Mouse (Mus musculus): ENCODE data around the gene Tbx20. TPM values are rescaled to one million over a fixed set of nuclear protein-coding genes. Genes with fewer than 3 reads are reported as not detected.

The Tbx20 gene
- 105 and 111 TPM in 2 replicates for polyA plus RNA-seq (2016; fragmentation: Nextera tagmentation; extraction: Ambion mirVana)

- no peaks in the 10 kb centered on the region for H3K9me3 ChIP-seq (replicated peaks)
- peaks cover 21% of the 10 kb centered on the region for H3K36me3 ChIP-seq
- H3K4me2 ChIP-seq, result peak within 1 kb of the TSS; percentile 89
- H3K4me1 ChIP-seq (replicated peaks), result peaks cover 31% of the 10 kb centered on the region
- ATAC-seq (ENCODE audit: insufficient number of reproducible peaks, low FRiP score), result peak; percentile 95
- no peaks in the 10 kb centered on the region for H3K27me3 ChIP-seq (replicated peaks)
- H3K27ac ChIP-seq (ENCODE audit: poor library complexity, severe bottlenecking), result peak within 1 kb of the TSS; percentile 99
- peak within 1 kb of the TSS; percentile 84 for H3K4me3 ChIP-seq
- peak within 1 kb of the TSS; percentile 99 for H3K9ac ChIP-seq
- WGBS, result under 1% methylated on average over 40 of the region's 40 CpGs
These were observed at the start of gene Tbx20 for GRCm38 (mm10) chr9:24774160-24774969. TSS of gene Tbx20 (minus strand) at chr9:24774303.

- ATAC-seq (ENCODE audit: insufficient number of reproducible peaks, low FRiP score), result no peak
- Histone ChIP-seq H3K27me3 (replicated peaks) (no peaks in the 10 kb centered on the region), H3K27ac (ENCODE audit: poor library complexity, severe bottlenecking) (no peak overlapping the region), H3K36me3 (no peaks in the 10 kb centered on the region), H3K4me2 (no peak overlapping the region), H3K9ac (no peak overlapping the region), H3K9me3 (replicated peaks) (no peaks in the 10 kb centered on the region), H3K4me3 (no peak overlapping the region), H3K4me1 (replicated peaks) (peaks cover 14% of the 10 kb centered on the region; the same call in 1 of the 2 replicates)
- 75% methylated on average over 3 of the region's 3 CpGs for WGBS
These were observed 44.4 kb upstream of the Tbx20 start for GRCm38 (mm10) chr9:24818511-24818910.

DNA sequence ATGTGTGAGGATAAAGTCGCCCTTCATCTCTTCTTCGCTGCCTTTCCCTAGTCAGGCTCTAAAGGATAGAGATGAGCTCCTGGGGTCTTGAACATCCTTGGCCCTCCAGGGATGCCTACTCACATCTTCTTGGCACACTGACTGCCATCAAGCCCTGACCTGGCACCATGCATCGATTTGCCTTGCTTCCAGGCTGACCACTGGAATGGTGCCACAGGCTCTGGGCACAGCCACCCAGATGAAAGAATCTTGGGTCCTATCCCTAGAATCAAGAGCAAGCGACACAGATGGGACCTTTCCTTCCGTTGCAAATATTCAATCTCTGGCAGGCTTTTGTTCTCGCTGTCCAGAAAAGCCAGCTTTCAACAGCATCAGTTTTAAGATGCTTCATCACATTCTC is 38.4 kb upstream of the Tbx20 start:
- Histone ChIP-seq H3K9me3 (replicated peaks) (no peaks in the 10 kb centered on the region), H3K4me1 (replicated peaks) (peaks cover 5% of the 10 kb centered on the region; the same call in 1 of the 2 replicates), H3K27me3 (replicated peaks) (no peaks in the 10 kb centered on the region), H3K36me3 (no peaks in the 10 kb centered on the region), H3K27ac (ENCODE audit: poor library complexity, severe bottlenecking) (no peak overlapping the region), H3K4me3 (no peak overlapping the region), H3K4me2 (no peak overlapping the region), H3K9ac (no peak overlapping the region)
- 74% methylated on average over 6 of the region's 6 CpGs for WGBS
- no peak for ATAC-seq (ENCODE audit: insufficient number of reproducible peaks, low FRiP score)

GRCm38 (mm10) chr9:24792110-24792509 is 18.0 kb upstream of the Tbx20 start:
- 51% methylated on average over 2 of the region's 2 CpGs for WGBS
- H3K27ac ChIP-seq (ENCODE audit: poor library complexity, severe bottlenecking), result no peak overlapping the region
- no peaks in the 10 kb centered on the region for H3K27me3 ChIP-seq (replicated peaks)
- no peaks in the 10 kb centered on the region for H3K9me3 ChIP-seq (replicated peaks)
- no peak overlapping the region for H3K4me3 ChIP-seq
- H3K36me3 ChIP-seq, result no peaks in the 10 kb centered on the region
- no peak overlapping the region for H3K9ac ChIP-seq
- ATAC-seq (ENCODE audit: insufficient number of reproducible peaks, low FRiP score), result no peak
- peaks cover 25% of the 10 kb centered on the region for H3K4me1 ChIP-seq (replicated peaks)
- H3K4me2 ChIP-seq, result no peak overlapping the region

DNA sequence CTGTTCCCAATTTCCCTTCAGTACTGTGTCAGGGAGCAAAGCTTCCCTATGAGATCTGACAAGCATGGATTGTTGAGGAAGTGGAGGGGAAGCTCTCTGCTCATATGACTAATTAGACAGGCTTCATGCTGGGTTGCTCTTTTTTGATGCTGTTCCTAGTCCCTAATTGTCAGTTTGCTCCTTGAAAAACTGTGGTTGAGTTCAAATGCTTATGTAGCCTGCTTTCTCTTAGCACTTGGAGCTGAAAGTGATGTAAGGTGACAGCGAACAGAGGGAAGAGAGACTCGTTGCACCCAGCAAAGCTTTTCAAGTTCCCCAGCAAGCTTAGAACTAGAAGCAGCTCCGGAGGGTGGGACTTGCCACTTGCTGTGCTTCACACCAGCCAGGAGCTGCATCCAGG is 15.3 kb upstream of the Tbx20 start:
- WGBS, result 54% methylated on average over 3 of the region's 3 CpGs
- Histone ChIP-seq H3K27ac (ENCODE audit: poor library complexity, severe bottlenecking) (no peak overlapping the region), H3K9ac (no peak overlapping the region), H3K4me2 (no peak overlapping the region), H3K4me3 (no peak overlapping the region), H3K9me3 (replicated peaks) (no peaks in the 10 kb centered on the region), H3K4me1 (replicated peaks) (peaks cover 25% of the 10 kb centered on the region), H3K27me3 (replicated peaks) (no peaks in the 10 kb centered on the region), H3K36me3 (no peaks in the 10 kb centered on the region)
- ATAC-seq (ENCODE audit: insufficient number of reproducible peaks, low FRiP score), result no peak

DNA sequence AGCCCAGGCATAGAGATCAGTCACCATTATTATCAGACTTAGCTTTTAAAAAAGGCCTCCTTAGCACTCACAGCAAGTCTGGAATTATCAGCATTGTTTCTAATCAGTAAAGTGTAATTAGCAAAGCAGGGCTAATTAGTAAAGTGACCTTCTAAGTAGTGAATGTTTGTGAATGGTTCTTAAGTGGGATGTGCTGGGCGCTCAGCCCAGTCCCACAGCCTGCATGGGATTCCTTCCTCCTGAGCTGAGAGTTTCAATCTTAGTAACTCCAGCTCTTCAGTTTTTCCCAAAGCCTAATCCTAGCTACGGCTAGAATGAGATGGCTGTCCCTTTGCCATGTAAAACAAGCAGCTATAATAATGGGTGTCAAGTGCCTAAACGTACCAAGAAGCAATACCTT is 8.2 kb upstream of the Tbx20 start:
- Histone ChIP-seq H3K4me1 (replicated peaks) (peaks cover 38% of the 10 kb centered on the region), H3K9ac (no peak overlapping the region)
- no peak for ATAC-seq (ENCODE audit: insufficient number of reproducible peaks, low FRiP score)

GRCm38 (mm10) chr9:24780929-24781441 is 6.9 kb upstream of the Tbx20 start:
- Histone ChIP-seq H3K4me3 (peak overlapping the region; percentile 52), H3K27me3 (replicated peaks) (no peaks in the 10 kb centered on the region), H3K9me3 (replicated peaks) (no peaks in the 10 kb centered on the region), H3K36me3 (no peaks in the 10 kb centered on the region), H3K27ac (ENCODE audit: poor library complexity, severe bottlenecking) (peak overlapping the region; percentile 84), H3K9ac (peak overlapping the region; percentile 81), H3K4me2 (peak overlapping the region; percentile 91), H3K4me1 (replicated peaks) (peaks cover 45% of the 10 kb centered on the region)
- ATAC-seq (ENCODE audit: insufficient number of reproducible peaks, low FRiP score), result peak; percentile 49
- 1% methylated on average over 32 of the region's 32 CpGs for WGBS

More for the DNA sequence above, 8.2 kb upstream of the Tbx20 start:
- no peak overlapping the region for H3K4me2 ChIP-seq
- WGBS, result 23% methylated on average over 3 of the region's 3 CpGs
- H3K27ac ChIP-seq (ENCODE audit: poor library complexity, severe bottlenecking), result peak overlapping the region; percentile 84
- no peaks in the 10 kb centered on the region for H3K36me3 ChIP-seq
- H3K27me3 ChIP-seq (replicated peaks), result no peaks in the 10 kb centered on the region
- no peak overlapping the region for H3K4me3 ChIP-seq
- no peaks in the 10 kb centered on the region for H3K9me3 ChIP-seq (replicated peaks)

GRCm38 (mm10) chr9:24780391-24780928 is 6.4 kb upstream of the Tbx20 start:
- H3K4me3 ChIP-seq, result peak overlapping the region; percentile 52
- WGBS, result 3% methylated on average over 20 of the region's 22 CpGs
- peak overlapping the region; percentile 91 for H3K4me2 ChIP-seq
- no peaks in the 10 kb centered on the region for H3K9me3 ChIP-seq (replicated peaks)
- peak overlapping the region; percentile 81 for H3K9ac ChIP-seq
- H3K36me3 ChIP-seq, result no peaks in the 10 kb centered on the region
- peak; percentile 58 for ATAC-seq (ENCODE audit: insufficient number of reproducible peaks, low FRiP score)
- peaks cover 47% of the 10 kb centered on the region for H3K4me1 ChIP-seq (replicated peaks)
- H3K27ac ChIP-seq (ENCODE audit: poor library complexity, severe bottlenecking), result peak overlapping the region; percentile 84
- no peaks in the 10 kb centered on the region for H3K27me3 ChIP-seq (replicated peaks)

- Histone ChIP-seq H3K4me3 (no peak overlapping the region), H3K36me3 (no peaks in the 10 kb centered on the region), H3K9me3 (replicated peaks) (no peaks in the 10 kb centered on the region), H3K27ac (ENCODE audit: poor library complexity, severe bottlenecking) (peak overlapping the region; percentile 84; the same call in 1 of the 2 replicates), H3K4me1 (replicated peaks) (peaks cover 51% of the 10 kb centered on the region), H3K27me3 (replicated peaks) (no peaks in the 10 kb centered on the region), H3K4me2 (peak overlapping the region; percentile 91), H3K9ac (peak overlapping the region; percentile 81; the same call in 1 of the 2 replicates)
- ATAC-seq (ENCODE audit: insufficient number of reproducible peaks, low FRiP score), result no peak
- WGBS, result 22% methylated on average over 3 of the region's 3 CpGs
These were observed 5.9 kb upstream of the Tbx20 start for GRCm38 (mm10) chr9:24779975-24780374.

DNA sequence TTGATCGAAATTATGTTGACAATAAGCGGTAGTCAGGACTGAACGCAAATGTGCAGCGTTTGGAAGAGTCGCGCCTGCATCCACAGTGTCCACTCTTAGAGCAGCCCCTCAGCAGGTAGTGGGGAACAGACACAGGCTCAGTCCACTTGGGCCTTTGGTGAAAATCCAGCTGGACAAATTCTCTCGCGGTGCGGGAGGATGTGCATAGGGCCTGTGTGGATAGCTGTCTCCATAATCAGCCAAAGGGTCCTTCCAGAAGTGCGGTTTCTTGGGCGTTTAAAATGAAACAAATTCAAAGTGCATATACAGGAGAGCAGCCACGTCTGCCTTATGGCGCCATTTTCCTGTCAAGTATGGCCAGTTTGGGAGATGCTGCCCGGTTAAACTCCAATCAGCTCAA is 4.5 kb upstream of the Tbx20 start:
- Histone ChIP-seq H3K27ac (ENCODE audit: poor library complexity, severe bottlenecking) (peak overlapping the region; percentile 92), H3K36me3 (no peaks in the 10 kb centered on the region), H3K4me3 (peak overlapping the region; percentile 54), H3K27me3 (replicated peaks) (no peaks in the 10 kb centered on the region), H3K9me3 (replicated peaks) (no peaks in the 10 kb centered on the region), H3K4me1 (replicated peaks) (peaks cover 53% of the 10 kb centered on the region), H3K4me2 (peak overlapping the region; percentile 87), H3K9ac (peak overlapping the region; percentile 77)
- WGBS, result 18% methylated on average over 14 of the region's 14 CpGs
- no peak for ATAC-seq (ENCODE audit: insufficient number of reproducible peaks, low FRiP score)

GRCm38 (mm10) chr9:24777961-24778360 is 3.9 kb upstream of the Tbx20 start:
- WGBS, result 2% methylated on average over 14 of the region's 14 CpGs
- H3K27me3 ChIP-seq (replicated peaks), result no peaks in the 10 kb centered on the region
- H3K27ac ChIP-seq (ENCODE audit: poor library complexity, severe bottlenecking), result peak overlapping the region; percentile 92
- peak overlapping the region; percentile 87 for H3K4me2 ChIP-seq
- peaks cover 53% of the 10 kb centered on the region for H3K4me1 ChIP-seq (replicated peaks)
- peak overlapping the region; percentile 54 for H3K4me3 ChIP-seq
- no peak for ATAC-seq (ENCODE audit: insufficient number of reproducible peaks, low FRiP score)
- H3K9me3 ChIP-seq (replicated peaks), result no peaks in the 10 kb centered on the region
- peak overlapping the region; percentile 77 for H3K9ac ChIP-seq
- no peaks in the 10 kb centered on the region for H3K36me3 ChIP-seq
